Mouse (Mus musculus) brown adipose tissue, adult 24 weeks (tissue): Measurements from ENCODE around the gene Shisa5. TPM values are rescaled to one million over a fixed set of nuclear protein-coding genes. Genes with fewer than 3 reads are reported as not detected.

Experiments used
- H3K27ac ChIP-seq: fragments of 200-500 bp; replicated peaks from 2 replicates; pipeline ENCODE4 v1.5.1; 2012; ENCODE audit warnings: low read depth, mild to moderate bottlenecking, low read length
- H3K4me1 ChIP-seq: fragments of 200-500 bp; 2 replicates; pipeline ENCODE4 v1.6.1; 2012; ENCODE audit warnings: low read length, mixed read lengths; ENCODE audit not compliant: control insufficient read depth, insufficient read depth, insufficient read length
- H3K4me3 ChIP-seq: fragments of 200-500 bp; 2 replicates; pipeline ENCODE4 v1.5.1; 2012; ENCODE audit warnings: low read depth, mild to moderate bottlenecking, low read length, moderate library complexity; ENCODE audit not compliant: insufficient read depth
- polyA plus RNA-seq: library from polyadenylated mRNA; stranded (reverse); fragments of >200 nt; gene quantifications from 2 replicates; pipeline ENCODE4 v1.2.4, GENCODE M21; 2012; ENCODE audit not compliant: missing spikeins, insufficient read depth, insufficient read length

Gene Shisa5
- polyA plus RNA-seq, 1 experiment: 48.6 TPM

GRCm38 (mm10) chr9:109098969-109099368 lies 60.6 kb downstream of the Shisa5 start:
- H3K4me1 ChIP-seq: no peaks in the 10 kb centered on the region

GRCm38 (mm10) chr9:109100307-109100928 lies 62.1 kb downstream of the Shisa5 start:
- Histone ChIP-seq H3K4me1 (no peaks in the 10 kb centered on the region), H3K4me3 (no peak overlapping the region), H3K27ac (no peak overlapping the region)

More at GRCm38 (mm10) chr9:109098969-109099368, 60.6 kb downstream of the Shisa5 start:
- Histone ChIP-seq H3K27ac (no peak overlapping the region), H3K4me3 (no peak overlapping the region)

GRCm38 (mm10) chr9:109101933-109102445 lies 63.6 kb downstream of the Shisa5 start:
- H3K4me3 ChIP-seq: no peak overlapping the region
- H3K27ac ChIP-seq: no peak overlapping the region
- H3K4me1 ChIP-seq: no peaks in the 10 kb centered on the region

GRCm38 (mm10) chr9:109102541-109102940 lies 64.2 kb downstream of the Shisa5 start:
- Histone ChIP-seq H3K4me1 (no peaks in the 10 kb centered on the region), H3K27ac (no peak overlapping the region), H3K4me3 (no peak overlapping the region)

GRCm38 (mm10) chr9:109103250-109103649 lies 64.9 kb downstream of the Shisa5 start:
- no peaks in the 10 kb centered on the region for H3K4me1 ChIP-seq
- no peak overlapping the region for H3K4me3 ChIP-seq
- H3K27ac ChIP-seq: no peak overlapping the region

- no peak overlapping the region for H3K27ac ChIP-seq
These were observed 65.7 kb downstream of the Shisa5 start for GRCm38 (mm10) chr9:109104083-109104482.

GRCm38 (mm10) chr9:109105011-109105410 lies 66.6 kb downstream of the Shisa5 start:
- H3K4me1 ChIP-seq: no peaks in the 10 kb centered on the region
- H3K27ac ChIP-seq: no peak overlapping the region
- no peak overlapping the region for H3K4me3 ChIP-seq

More at GRCm38 (mm10) chr9:109104083-109104482, 65.7 kb downstream of the Shisa5 start:
- no peak overlapping the region for H3K4me3 ChIP-seq
- H3K4me1 ChIP-seq: no peaks in the 10 kb centered on the region

- no peaks in the 10 kb centered on the region for H3K4me1 ChIP-seq
- no peak overlapping the region for H3K27ac ChIP-seq
- no peak overlapping the region for H3K4me3 ChIP-seq
These were observed 67.3 kb downstream of the Shisa5 start for GRCm38 (mm10) chr9:109105648-109106047.

GRCm38 (mm10) chr9:109107341-109107740 lies 69.0 kb downstream of the Shisa5 start:
- no peaks in the 10 kb centered on the region for H3K4me1 ChIP-seq
- H3K4me3 ChIP-seq: no peak overlapping the region
- no peak overlapping the region for H3K27ac ChIP-seq

Other genes starting within 250 kb of the Shisa5 start
- gene Nckipsd, start 230.2 kb upstream of the Shisa5 start, polyA plus RNA-seq: 3.9 and 6.4 TPM in 2 replicates
- gene Celsr3, start 212.2 kb upstream of the Shisa5 start, polyA plus RNA-seq: not detected in 2 replicates
- 4.4 and 7.5 TPM in 2 replicates for gene Slc26a6, start 185.3 kb upstream of the Shisa5 start, polyA plus RNA-seq
- gene Tmem89, start 123.9 kb upstream of the Shisa5 start, polyA plus RNA-seq: not detected in 2 replicates
- gene Uqcrc1, start 101.9 kb upstream of the Shisa5 start, polyA plus RNA-seq: 1,481 and 1,573 TPM in 2 replicates
- gene Col7a1, start 85.0 kb upstream of the Shisa5 start, polyA plus RNA-seq: 0.21 and 1.1 TPM in 2 replicates
- gene Ucn2, start 52.6 kb upstream of the Shisa5 start, polyA plus RNA-seq: not detected in 2 replicates
- gene Pfkfb4, start 46.8 kb upstream of the Shisa5 start, polyA plus RNA-seq: 3.4 and 3.8 TPM in 2 replicates
- 6.6 and 16.6 TPM in 2 replicates for gene Trex1, start 21.2 kb downstream of the Shisa5 start, polyA plus RNA-seq
- gene Atrip, start 35.6 kb downstream of the Shisa5 start, polyA plus RNA-seq: 3.6 and 4.8 TPM in 2 replicates
- 10.8 and 14.4 TPM in 2 replicates for gene Ccdc51, start 43.9 kb downstream of the Shisa5 start, polyA plus RNA-seq
- gene Tma7, start 44.0 kb downstream of the Shisa5 start, polyA plus RNA-seq: 232 and 572 TPM in 2 replicates
- gene Plxnb1, start 56.8 kb downstream of the Shisa5 start, polyA plus RNA-seq: not detected in 2 replicates
- gene Fbxw21, start 123.5 kb downstream of the Shisa5 start, polyA plus RNA-seq: not detected in 2 replicates
- not detected in 2 replicates for gene Fbxw13, start 157.4 kb downstream of the Shisa5 start, polyA plus RNA-seq
- gene Fbxw20, start 196.2 kb downstream of the Shisa5 start, polyA plus RNA-seq: not detected in 2 replicates
- not detected in 2 replicates for gene Fbxw14, start 249.1 kb downstream of the Shisa5 start, polyA plus RNA-seq